Mouse (Mus musculus) myocyte (in vitro differentiated cells): ENCODE measurements at regions not wholly inside any gene's neighbourhood (a gene's known extent, or its start where the extent isn't known, plus 50 kb on each side); places are given as distances from the start of the nearest gene placed in this dataset.

ENCODE experiments used
- CEBPB ChIP-seq: IDR thresholded peaks from 2 replicates; pipeline ENCODE4 v1.6.1; 2011; ENCODE audit warnings: mild to moderate bottlenecking, moderate library complexity; ENCODE audit not compliant: poor library complexity, insufficient read depth, severe bottlenecking
- E2F4 ChIP-seq: IDR thresholded peaks from one replicate; pipeline ENCODE4 v1.6.1; 2011; ENCODE audit warnings: mild to moderate bottlenecking, control low read depth, moderate library complexity; ENCODE audit not compliant: insufficient read depth
- MAX ChIP-seq: IDR thresholded peaks from one replicate; pipeline ENCODE4 v1.6.1; 2011; ENCODE audit warnings: low read depth, mild to moderate bottlenecking, control low read depth
- MYOD1 ChIP-seq, 3 experiments: IDR thresholded peaks; one replicate each; pipeline ENCODE4 v1.6.1; 2011; ENCODE audit warnings: control low read depth in 2 of 3, low read depth in 2 of 3, mild to moderate bottlenecking in 2 of 3, moderate library complexity in 1 of 3; ENCODE audit not compliant: insufficient read length in 2 of 3, control insufficient read depth in 1 of 3
- MYOG ChIP-seq, 3 experiments: IDR thresholded peaks; one replicate each; pipeline ENCODE4 v1.6.1; 2011; ENCODE audit warnings: control low read depth in 2 of 3, low read depth in 2 of 3, mild to moderate bottlenecking in 2 of 3; ENCODE audit not compliant: insufficient read length in 2 of 3, control insufficient read depth in 1 of 3, insufficient read depth in 1 of 3
- POLR2A ChIP-seq: IDR thresholded peaks from one replicate; pipeline ENCODE4 v1.6.1; 2011; ENCODE audit warnings: low read depth, mild to moderate bottlenecking, control low read depth, moderate library complexity; ENCODE audit not compliant: insufficient read length
- POLR2AphosphoS2 ChIP-seq: IDR thresholded peaks from one replicate; pipeline ENCODE4 v1.6.1; 2011; ENCODE audit warnings: low read depth, control low read depth; ENCODE audit not compliant: insufficient read length
- SRF ChIP-seq: IDR thresholded peaks from one replicate; pipeline ENCODE4 v1.6.1; 2011; ENCODE audit warnings: low read depth; ENCODE audit not compliant: control insufficient read depth, insufficient read length
- TCF12 ChIP-seq: IDR thresholded peaks from one replicate; pipeline ENCODE4 v1.6.1; 2011; ENCODE audit warnings: mild to moderate bottlenecking, control low read depth; ENCODE audit not compliant: poor library complexity, insufficient read depth, severe bottlenecking
- TCF3 ChIP-seq: IDR thresholded peaks from one replicate; pipeline ENCODE4 v1.6.1; 2011; ENCODE audit warnings: low read depth, control low read depth; ENCODE audit not compliant: insufficient read length
- USF1 ChIP-seq: IDR thresholded peaks from one replicate; pipeline ENCODE4 v1.6.1; 2011; ENCODE audit warnings: low read depth, mild to moderate bottlenecking, control low read depth, moderate library complexity

GRCm38 (mm10) chr6:117527526-117527925 lies 313.5 kb upstream of the Zfp637 start:
- TF ChIP-seq POLR2A: no peak
- TF ChIP-seq TCF12: no peak
- no peak for TF ChIP-seq MAX
- no peak for TF ChIP-seq E2F4
- no peak for TF ChIP-seq CEBPB
- no peak for TF ChIP-seq MYOD1 (IDR thresholded peaks at IDR 0.05; ENCODE audit: control insufficient read depth in 1 of 3, insufficient read length in 2 of 3, low read depth in 2 of 3)
- no peak for TF ChIP-seq USF1
- no peak for TF ChIP-seq POLR2AphosphoS2
- TF ChIP-seq SRF: no peak
- no peak for TF ChIP-seq MYOG (IDR thresholded peaks at IDR 0.05; ENCODE audit: control insufficient read depth in 1 of 3, insufficient read depth in 1 of 3, insufficient read length in 2 of 3, low read depth in 2 of 3)
- TF ChIP-seq TCF3: no peak
